Mouse (Mus musculus) embryonic stem cell, embryonic (primary cell): ENCODE measurements at regions not wholly inside any gene's neighbourhood (a gene's known extent, or its start where the extent isn't known, plus 50 kb on each side); places are given as distances from the start of the nearest gene placed in this dataset.

Experiments used
- CTCF ChIA-PET, 4 experiments: fragments of 300-600 bp in 2 of 4; fragments of 350-600 bp in 2 of 4; sonication (Branson Sonifier 250); formaldehyde crosslinking; loops; one replicate each; lab custom pipeline; 2022; ENCODE audit warnings: inconsistent platforms in 2 of 4; lab: Charles Lee
- POLR2A ChIA-PET, 4 experiments: fragments of 300-600 bp in 2 of 4; fragments of 350-600 bp in 2 of 4; sonication (Branson Sonifier 250); formaldehyde crosslinking; loops; one replicate each; lab custom pipeline; 2022; ENCODE audit warnings: antibody characterized with exemption in 4 of 4, inconsistent platforms in 1 of 4; lab: Charles Lee

GRCm38 (mm10) chr13:25341826-25342225 is 71.5 kb upstream of the Nrsn1 start:
- CTCF ChIA-PET, result interaction anchor here in 1 of 4 experiments (0.7 kb wide), 1 partner anchor 404 kb away, joined by 6 read pairs; the partner anchor contains the start of gene Aldh5a1
- POLR2A ChIA-PET, result no interaction called here

GRCm38 (mm10) chr13:25333803-25334202 is 63.5 kb upstream of the Nrsn1 start:
- ChIA-PET POLR2A (no interaction called here), CTCF (no interaction called here)
